Mouse (Mus musculus): ENCODE results near the gene Ispd. TPM values are rescaled to one million over a fixed set of nuclear protein-coding genes. Genes with fewer than 3 reads are reported as not detected.

Gene Ispd
- polyA plus RNA-seq, 2 experiments from 2014 or later = 0.98 to 1.4 TPM

DNA sequence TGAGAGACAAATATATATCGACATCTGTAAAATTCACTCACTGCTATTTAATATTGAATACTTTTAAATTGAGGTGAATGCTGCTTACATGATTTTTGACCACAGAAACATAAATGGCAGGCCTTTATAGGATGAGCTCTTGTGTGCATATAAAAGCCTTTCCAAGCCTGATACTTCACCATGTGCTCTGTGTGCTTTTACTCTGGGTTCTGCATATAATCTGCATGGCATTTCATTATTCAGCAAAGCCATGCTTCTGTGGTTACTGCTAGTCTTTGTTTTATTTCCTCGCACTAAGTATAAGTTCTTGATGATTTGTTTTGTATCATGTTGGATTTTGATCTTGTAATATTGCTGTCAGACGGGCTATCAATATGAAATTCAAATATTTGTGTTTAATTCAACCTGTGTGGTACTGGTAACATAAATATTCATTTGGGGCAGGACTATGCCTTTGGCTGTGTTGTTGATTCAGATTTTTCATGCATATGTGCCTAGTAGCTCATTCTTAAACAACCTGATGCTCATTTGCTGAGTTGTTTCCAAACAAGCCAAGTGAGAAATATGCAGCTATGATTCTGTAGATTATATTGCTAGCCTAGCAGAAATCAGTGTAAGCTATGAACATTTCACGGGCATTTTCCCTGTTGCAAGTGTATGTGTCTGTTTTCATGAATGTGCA, 189.3 kb downstream of the Ispd start:
- no peak for ATAC-seq

DNA sequence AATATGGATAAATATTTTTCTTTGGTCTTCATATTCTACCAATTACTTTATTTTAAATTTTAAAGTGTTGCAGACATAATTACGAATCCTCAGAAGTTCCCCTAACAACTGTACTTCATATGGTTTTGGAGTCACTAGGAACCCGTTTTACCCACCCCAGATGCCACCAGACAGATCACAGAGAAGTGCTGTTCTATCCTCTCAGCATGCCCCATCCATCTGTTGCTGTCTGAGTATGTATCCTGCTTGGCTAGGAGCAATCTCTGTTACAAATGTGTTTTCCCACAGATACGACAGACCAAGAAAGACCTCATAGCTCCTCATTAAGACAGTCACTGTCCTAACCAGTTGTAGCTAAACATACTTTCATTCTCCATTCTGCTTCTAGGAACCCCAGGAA, 203.6 kb downstream of the Ispd start:
- no peak for ATAC-seq

DNA sequence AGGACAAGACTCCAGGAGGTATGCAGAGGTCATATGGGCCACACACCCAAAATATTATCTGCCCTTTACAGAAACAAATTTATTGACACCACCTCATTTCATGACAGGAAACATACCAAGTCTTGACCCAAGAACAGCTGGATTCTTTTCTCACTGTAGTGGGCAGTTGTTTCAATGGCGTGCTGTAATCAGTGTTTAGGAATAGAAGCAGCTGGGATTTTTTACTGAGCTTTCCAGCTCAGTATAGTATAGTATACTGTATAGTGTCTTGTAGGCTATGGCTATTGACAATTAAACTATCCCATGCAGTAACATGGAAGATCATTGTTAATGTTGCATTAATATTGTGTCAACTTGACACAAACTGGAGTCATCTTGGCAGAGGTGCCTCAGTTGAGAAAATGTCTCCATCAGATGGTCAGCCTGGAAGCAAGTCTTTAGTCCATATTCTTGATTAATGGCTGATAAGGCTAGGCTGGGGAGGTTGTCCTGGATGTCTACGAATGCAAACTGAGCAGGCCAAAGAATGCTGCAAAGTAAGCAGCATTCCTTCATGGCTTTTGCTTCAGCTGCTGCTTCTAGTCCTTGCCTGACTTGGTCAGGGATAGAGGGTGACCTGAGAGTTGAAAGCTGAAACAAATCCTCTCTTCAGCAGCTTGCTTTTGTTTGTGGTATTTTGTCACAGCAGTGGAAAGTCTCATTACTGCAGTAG, 216.4 kb downstream of the Ispd start:
- no peak for ATAC-seq

DNA sequence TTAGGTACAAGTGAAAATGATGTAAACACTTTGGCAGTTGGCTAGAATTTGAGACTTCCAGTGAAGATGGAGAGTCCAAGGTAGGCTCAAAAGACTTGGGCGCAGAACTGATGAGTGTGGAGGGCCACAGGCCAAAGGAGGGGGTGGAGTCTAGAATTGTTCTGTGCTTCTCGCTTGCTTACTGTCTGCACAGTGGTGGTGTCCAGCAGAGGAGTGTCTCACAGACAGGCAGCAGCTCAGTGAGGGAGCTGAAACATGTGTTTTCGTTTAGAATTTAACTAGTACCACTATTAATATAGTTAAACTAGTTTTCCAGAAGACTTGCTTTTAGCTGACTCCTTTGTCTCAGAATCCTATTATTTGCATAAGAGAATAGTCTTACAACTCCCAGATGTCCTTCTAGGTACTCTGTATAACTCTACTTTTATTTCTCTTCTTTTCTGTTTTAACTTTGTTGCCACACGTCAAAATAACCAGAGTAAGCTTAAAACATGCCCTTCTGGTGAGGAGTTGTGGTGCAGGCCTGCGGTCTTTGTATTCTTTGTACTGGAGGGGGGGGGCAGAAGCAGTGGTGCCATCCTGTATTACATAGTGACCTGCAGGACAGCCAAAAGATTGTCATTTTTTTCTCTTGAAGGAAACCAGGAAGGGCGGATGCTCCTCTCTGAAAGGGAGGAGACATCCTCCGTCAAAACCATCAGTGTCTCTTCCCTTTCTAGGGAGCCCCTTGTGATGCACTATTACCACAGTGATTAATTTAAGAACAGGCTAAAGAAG, 240.9 kb downstream of the Ispd start:
- ATAC-seq = no peak

DNA sequence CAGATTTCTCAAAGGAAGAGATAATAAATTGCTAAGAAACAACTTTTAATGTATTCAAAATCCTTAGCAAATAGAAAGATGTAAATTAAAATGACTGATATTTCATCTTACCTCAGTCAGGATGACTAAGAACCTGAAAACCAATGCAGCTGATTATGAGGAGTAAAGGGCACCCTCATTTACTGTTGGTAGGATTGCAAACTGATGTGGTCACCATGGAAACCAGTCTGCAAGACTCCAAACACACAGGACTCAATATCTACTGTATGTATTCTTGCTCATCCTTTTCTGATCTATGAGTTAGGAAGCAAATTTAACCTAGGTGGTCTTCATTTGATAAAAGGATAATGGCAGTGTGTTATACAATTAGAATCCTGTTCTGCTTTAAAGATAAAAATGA, 246.0 kb downstream of the Ispd start:
- no peak for ATAC-seq

GRCm38 (mm10) chr12:36632427-36632826, 251.2 kb downstream of the Ispd start:
- no peak for ATAC-seq

DNA sequence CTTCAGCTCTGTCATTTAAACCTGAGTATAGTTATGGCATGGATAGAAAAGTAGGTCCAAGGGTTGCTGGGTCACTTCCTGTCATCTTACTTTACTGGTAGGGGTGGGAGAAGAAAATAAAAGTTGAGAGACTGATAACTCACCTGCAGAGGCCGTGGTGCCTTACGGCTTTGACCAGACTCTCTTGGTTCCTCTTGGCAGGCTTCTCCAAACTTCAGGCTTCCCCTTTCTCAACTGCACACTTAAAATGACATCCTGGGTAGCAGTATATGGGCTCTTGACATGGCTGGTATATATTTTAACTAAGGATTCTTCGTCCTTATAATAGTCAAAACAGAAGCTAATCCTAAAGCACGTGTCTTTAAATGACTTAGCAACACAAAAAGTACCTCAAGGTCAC, 266.3 kb downstream of the Ispd start:
- no peak for ATAC-seq

GRCm38 (mm10) chr12:36662496-36662895, 281.2 kb downstream of the Ispd start:
- no peak for ATAC-seq

- no peak for ATAC-seq
Observed at GRCm38 (mm10) chr12:36664783-36665182, 283.5 kb downstream of the Ispd start.

- ATAC-seq = no peak
Observed at GRCm38 (mm10) chr12:36666771-36667170, 285.5 kb downstream of the Ispd start.

GRCm38 (mm10) chr12:36670164-36670908, 289.1 kb downstream of the Ispd start:
- ATAC-seq = no peak

DNA sequence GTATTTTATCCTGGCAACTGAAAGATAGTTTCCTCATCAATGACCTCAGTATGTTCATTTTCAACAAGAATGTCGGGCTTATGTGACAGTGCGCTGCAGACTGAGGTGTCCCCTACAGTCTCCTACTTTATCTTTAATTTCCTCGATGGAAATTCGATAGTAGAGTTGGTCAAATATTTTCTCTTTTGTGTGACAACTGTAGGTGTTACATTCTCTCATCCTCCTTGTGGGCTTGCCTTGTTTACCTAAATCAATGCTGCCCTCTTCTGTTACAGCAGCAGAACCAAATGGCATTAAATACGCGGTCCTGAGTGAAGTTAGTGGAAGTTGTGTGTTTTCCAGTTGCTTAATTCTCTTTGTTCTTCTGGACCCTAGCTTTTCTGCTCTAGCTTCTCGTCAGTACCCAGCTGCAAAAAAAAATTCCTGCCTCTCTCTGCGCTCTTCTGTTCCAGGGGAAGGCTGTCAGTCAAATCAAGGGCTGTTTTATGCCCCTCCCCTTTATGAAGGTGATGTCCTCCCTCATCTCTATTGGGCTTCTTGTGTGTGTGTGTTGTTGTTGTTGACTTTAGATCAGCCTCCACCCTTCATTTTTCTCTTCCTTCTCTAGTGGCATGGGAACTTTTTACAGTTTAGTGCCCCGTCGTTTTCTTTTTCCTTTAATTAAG, 289.8 kb downstream of the Ispd start:
- ATAC-seq = no peak

GRCm38 (mm10) chr12:36674481-36674880, 293.2 kb downstream of the Ispd start:
- no peak for ATAC-seq

DNA sequence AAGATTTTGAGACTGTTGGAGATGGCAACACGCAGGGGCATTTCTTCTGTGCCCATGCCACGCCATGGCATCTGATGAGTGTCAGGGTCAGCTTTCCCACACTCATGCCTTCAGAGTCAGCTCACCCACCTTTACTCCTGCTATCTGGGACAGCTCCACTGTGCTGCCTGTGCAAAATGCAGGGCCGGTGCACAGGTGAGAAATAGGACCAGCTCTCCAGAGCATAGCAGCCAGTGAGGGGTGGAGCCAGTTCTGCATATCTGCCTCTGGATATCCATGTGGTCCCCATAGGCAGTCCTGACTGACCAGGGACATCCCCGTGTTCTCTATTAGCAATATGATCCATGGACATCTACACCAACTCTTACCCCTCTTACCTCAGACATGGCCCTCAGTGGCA, 297.0 kb downstream of the Ispd start:
- no peak for ATAC-seq

- no peak for ATAC-seq
Observed at GRCm38 (mm10) chr12:36680883-36681505, 299.7 kb downstream of the Ispd start.

DNA sequence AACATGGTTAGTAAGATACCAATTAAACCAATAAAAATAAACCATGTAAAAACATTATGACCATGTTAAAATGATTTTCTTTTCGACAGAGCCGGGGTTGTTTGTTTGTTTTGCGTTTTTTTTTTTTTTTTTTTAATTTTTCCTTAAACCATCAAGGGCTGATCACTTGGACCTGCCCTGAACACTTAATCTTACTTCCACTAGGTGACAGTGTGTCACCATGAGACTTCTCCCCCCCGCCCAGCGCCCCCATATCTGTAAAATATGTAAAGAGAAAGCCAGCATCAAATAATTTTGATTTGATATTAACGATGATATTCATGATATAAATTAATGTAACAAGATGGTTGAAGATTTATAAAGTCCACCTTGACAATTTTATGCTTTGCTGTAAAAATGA, 300.5 kb downstream of the Ispd start:
- ATAC-seq = no peak

DNA sequence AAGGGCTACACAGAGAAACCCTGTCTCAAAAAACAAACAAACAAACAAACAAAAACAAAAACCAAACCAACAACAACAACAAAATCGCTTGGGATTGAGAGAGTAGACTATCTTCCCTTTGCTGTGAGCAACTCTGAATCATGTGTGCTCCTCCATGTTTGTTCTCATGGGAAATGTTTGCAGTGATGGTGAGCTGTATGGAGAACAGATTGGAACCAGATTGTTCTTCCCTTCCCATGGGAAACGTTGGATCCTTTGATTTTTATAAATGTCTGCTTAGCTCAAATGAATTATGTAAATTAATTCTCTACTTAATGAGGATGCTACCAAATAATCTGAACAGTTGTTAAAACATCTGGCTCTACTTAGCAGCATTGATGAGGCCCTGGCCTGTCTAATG, 312.8 kb downstream of the Ispd start:
- no peak for ATAC-seq

DNA sequence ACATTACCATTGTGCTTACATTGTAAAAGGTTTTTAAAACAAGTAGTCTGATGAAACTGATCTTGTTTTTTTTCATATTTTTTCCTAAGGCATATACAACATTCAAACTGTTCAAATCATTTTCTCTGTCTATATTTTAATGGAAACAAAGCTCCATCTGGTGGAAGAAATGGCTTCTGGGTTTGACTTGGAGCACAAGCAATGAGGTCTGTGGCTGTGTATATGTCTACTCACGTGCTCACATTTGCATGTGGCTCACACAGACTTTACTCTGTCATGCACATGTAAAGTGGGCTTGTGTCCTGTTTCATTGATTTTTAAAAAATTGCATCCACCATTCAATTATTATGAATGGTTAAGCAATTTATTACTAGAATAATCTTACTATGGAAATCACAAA, 323.1 kb downstream of the Ispd start:
- ATAC-seq = no peak

- ATAC-seq = no peak
Observed at GRCm38 (mm10) chr12:36708810-36709209, 327.6 kb downstream of the Ispd start.

- ATAC-seq = no peak
Observed at GRCm38 (mm10) chr12:36713866-36714662, 332.8 kb downstream of the Ispd start.

- no peak for ATAC-seq
Observed at GRCm38 (mm10) chr12:36717526-36717925, 336.3 kb downstream of the Ispd start.
